Mouse (Mus musculus) frontal cortex, postnatal 10 days (tissue): ENCODE results near the gene Stum.
A peak's percentile ranks its signal among the peaks of the same experiment; 100 is the strongest.
"Not testable (repeated sequence)": the region's sequence is repeated elsewhere in the genome, so short reads cannot be mapped to it uniquely, and the experiment has no call there.

Source experiments
- DNase-seq, 2 experiments: peaks; one replicate each; pipeline ENCODE4 v3.0.0; 2022; ENCODE audit warnings: low spot score in 2 of 2, mixed read lengths in 1 of 2

The Stum gene

GRCm38 (mm10) chr1:180483399-180484291 is at the start of gene Stum:
Gene Stum, minus strand, starts transcription at chr1:180483504.
- peak; percentile 52 to 67 for DNase-seq

GRCm38 (mm10) chr1:180532671-180533070 is 49.4 kb upstream of the Stum start:
- DNase-seq, result no peak

- DNase-seq, result no peak
Observed at GRCm38 (mm10) chr1:180530457-180531263, 47.4 kb upstream of the Stum start.

GRCm38 (mm10) chr1:180529847-180530246 is 46.5 kb upstream of the Stum start:
- DNase-seq, result no peak

- no peak for DNase-seq
Observed at GRCm38 (mm10) chr1:180525301-180525700, 42.0 kb upstream of the Stum start.

- no peak for DNase-seq
Observed at GRCm38 (mm10) chr1:180523320-180523719, 40.0 kb upstream of the Stum start.

- DNase-seq, result peak; percentile 45 to 59
Observed at GRCm38 (mm10) chr1:180520190-180520589, 36.9 kb upstream of the Stum start.

GRCm38 (mm10) chr1:180519520-180519919 is 36.2 kb upstream of the Stum start:
- DNase-seq, result no peak

- not testable (repeated sequence) for DNase-seq
Observed at GRCm38 (mm10) chr1:180518899-180519298, 35.6 kb upstream of the Stum start.

- no peak for DNase-seq
Observed at GRCm38 (mm10) chr1:180518412-180518811, 35.1 kb upstream of the Stum start.

GRCm38 (mm10) chr1:180517390-180518054 is 34.2 kb upstream of the Stum start:
- no peak for DNase-seq

- no peak for DNase-seq
Observed at GRCm38 (mm10) chr1:180514077-180514476, 30.8 kb upstream of the Stum start.

GRCm38 (mm10) chr1:180510879-180511278 is 27.6 kb upstream of the Stum start:
- DNase-seq, result no peak

- DNase-seq, result peak; percentile 23 to 39
Observed at GRCm38 (mm10) chr1:180510442-180510841, 27.1 kb upstream of the Stum start.

- no peak for DNase-seq
Observed at GRCm38 (mm10) chr1:180508662-180509061, 25.4 kb upstream of the Stum start.

- DNase-seq, result peak; percentile 26 to 66
Observed at GRCm38 (mm10) chr1:180507291-180507791, 24.0 kb upstream of the Stum start.

- DNase-seq, result no peak
Observed at GRCm38 (mm10) chr1:180506341-180506740, 23.0 kb upstream of the Stum start.

- no peak for DNase-seq
Observed at GRCm38 (mm10) chr1:180504899-180505298, 21.6 kb upstream of the Stum start.

GRCm38 (mm10) chr1:180503484-180503883 is 20.2 kb upstream of the Stum start:
- DNase-seq, result no peak

- DNase-seq, result no peak
Observed at GRCm38 (mm10) chr1:180502566-180502965, 19.3 kb upstream of the Stum start.

- DNase-seq, result no peak
Observed at GRCm38 (mm10) chr1:180500641-180501040, 17.3 kb upstream of the Stum start.

GRCm38 (mm10) chr1:180500218-180500617 is 16.9 kb upstream of the Stum start:
- DNase-seq, result no peak
